Mouse (Mus musculus) testis, adult 2 months (tissue): ENCODE data around the gene Adcyap1r1. TPM values are rescaled to one million over a fixed set of nuclear protein-coding genes. Genes with fewer than 3 reads are reported as not detected.

Experiments
- H3K27ac ChIP-seq: fragments of 200-500 bp; 2 replicates; pipeline ENCODE4 v1.5.1; 2012; ENCODE audit warnings: low read depth, low read length; ENCODE audit not compliant: control insufficient read depth, insufficient read depth
- H3K27me3 ChIP-seq: fragments of 200-500 bp; 2 replicates; pipeline ENCODE4 v1.6.1; 2012; ENCODE audit warnings: mild to moderate bottlenecking, low read length, moderate library complexity; ENCODE audit not compliant: control insufficient read depth, insufficient read depth
- H3K36me3 ChIP-seq: fragments of 200-500 bp; 2 replicates; pipeline ENCODE4 v1.6.1; 2012; ENCODE audit warnings: mild to moderate bottlenecking, low read length; ENCODE audit not compliant: control insufficient read depth, insufficient read depth
- H3K4me1 ChIP-seq: fragments of 200-500 bp; 2 replicates; pipeline ENCODE4 v1.6.1; 2012; ENCODE audit warnings: low read length; ENCODE audit not compliant: control insufficient read depth, insufficient read depth
- H3K4me3 ChIP-seq: fragments of 200-500 bp; 2 replicates; pipeline ENCODE4 v1.5.1; 2012; ENCODE audit warnings: low read depth, mild to moderate bottlenecking, low read length, moderate library complexity, mixed read lengths; ENCODE audit not compliant: control insufficient read depth
- CTCF ChIP-seq: fragments of 200-500 bp; IDR thresholded peaks from 2 replicates; pipeline ENCODE4 v1.5.1; 2012; ENCODE audit warnings: low read depth, mild to moderate bottlenecking, inconsistent platforms, low read length, moderate library complexity; ENCODE audit not compliant: control insufficient read depth, insufficient read depth, insufficient replicate concordance
- POLR2A ChIP-seq: fragments of 200-500 bp; IDR thresholded peaks from 2 replicates; pipeline ENCODE4 v1.6.1; 2012; ENCODE audit warnings: low read depth, mild to moderate bottlenecking, inconsistent platforms, low read length, moderate library complexity; ENCODE audit not compliant: control insufficient read depth
- polyA plus RNA-seq: library from polyadenylated mRNA; depleted of rRNA; stranded (reverse); fragments of >200 nt; gene quantifications from 2 replicates; pipeline ENCODE4 v1.2.3, GENCODE M21; 2012

Adcyap1r1 gene
- polyA plus RNA-seq, 1 experiment, result 0.64 TPM

GRCm38 (mm10) chr6:55462394-55462793 is 10.6 kb downstream of the Adcyap1r1 start:
- no peaks in the 10 kb centered on the region for H3K4me1 ChIP-seq
- no peak overlapping the region for H3K27ac ChIP-seq
- no peaks in the 10 kb centered on the region for H3K27me3 ChIP-seq
- no peak for TF ChIP-seq POLR2A
- no peak for TF ChIP-seq CTCF
- H3K36me3 ChIP-seq, result no peaks in the 10 kb centered on the region
- no peak overlapping the region for H3K4me3 ChIP-seq

- Histone ChIP-seq H3K4me1 (no peaks in the 10 kb centered on the region), H3K4me3 (no peak overlapping the region), H3K36me3 (no peaks in the 10 kb centered on the region), H3K27me3 (no peaks in the 10 kb centered on the region), H3K27ac (no peak overlapping the region)
- TF ChIP-seq CTCF, result no peak
- no peak for TF ChIP-seq POLR2A
These were observed 12.2 kb downstream of the Adcyap1r1 start for GRCm38 (mm10) chr6:55463966-55464365.

GRCm38 (mm10) chr6:55465311-55465710 is 13.5 kb downstream of the Adcyap1r1 start:
- Histone ChIP-seq H3K4me3 (no peak overlapping the region), H3K27me3 (no peaks in the 10 kb centered on the region), H3K36me3 (no peaks in the 10 kb centered on the region), H3K4me1 (no peaks in the 10 kb centered on the region), H3K27ac (no peak overlapping the region)
- TF ChIP-seq POLR2A (no peak), CTCF (no peak)

- TF ChIP-seq CTCF (no peak), POLR2A (no peak)
- H3K36me3 ChIP-seq, result no peaks in the 10 kb centered on the region
These were observed 14.6 kb downstream of the Adcyap1r1 start for GRCm38 (mm10) chr6:55466301-55466761.

GRCm38 (mm10) chr6:55470691-55471090 is 18.9 kb downstream of the Adcyap1r1 start:
- no peak for TF ChIP-seq POLR2A
- TF ChIP-seq CTCF, result no peak
- Histone ChIP-seq H3K4me1 (0 out of 2 replicates have a peak, but pooled peaks cover 2% of the 10 kb centered on the region), H3K4me3 (no peak overlapping the region), H3K27ac (no peak overlapping the region), H3K27me3 (no peaks in the 10 kb centered on the region), H3K36me3 (no peaks in the 10 kb centered on the region)

More at GRCm38 (mm10) chr6:55466301-55466761, 14.6 kb downstream of the Adcyap1r1 start:
- no peak overlapping the region for H3K27ac ChIP-seq
- no peak overlapping the region for H3K4me3 ChIP-seq
- H3K4me1 ChIP-seq, result 0 out of 2 replicates have a peak, but pooled peaks cover 2% of the 10 kb centered on the region
- H3K27me3 ChIP-seq, result no peaks in the 10 kb centered on the region

- TF ChIP-seq CTCF (no peak), POLR2A (no peak)
- no peaks in the 10 kb centered on the region for H3K36me3 ChIP-seq
- 0 out of 2 replicates have a peak, but pooled peaks cover 2% of the 10 kb centered on the region for H3K4me1 ChIP-seq
- no peak overlapping the region for H3K4me3 ChIP-seq
- no peaks in the 10 kb centered on the region for H3K27me3 ChIP-seq
- H3K27ac ChIP-seq, result no peak overlapping the region
These were observed 20.6 kb downstream of the Adcyap1r1 start for GRCm38 (mm10) chr6:55472381-55472780.

GRCm38 (mm10) chr6:55480988-55481387 is 29.2 kb downstream of the Adcyap1r1 start:
- H3K27ac ChIP-seq, result no peak overlapping the region
- H3K4me3 ChIP-seq, result no peak overlapping the region
- no peaks in the 10 kb centered on the region for H3K4me1 ChIP-seq
- TF ChIP-seq POLR2A (no peak), CTCF (no peak)
- H3K27me3 ChIP-seq, result no peaks in the 10 kb centered on the region
- H3K36me3 ChIP-seq, result no peaks in the 10 kb centered on the region

- TF ChIP-seq POLR2A (no peak), CTCF (no peak)
- H3K4me3 ChIP-seq, result no peak overlapping the region
- H3K27me3 ChIP-seq, result no peaks in the 10 kb centered on the region
- no peaks in the 10 kb centered on the region for H3K4me1 ChIP-seq
- no peak overlapping the region for H3K27ac ChIP-seq
- no peaks in the 10 kb centered on the region for H3K36me3 ChIP-seq
These were observed 30.7 kb downstream of the Adcyap1r1 start for GRCm38 (mm10) chr6:55482471-55482870.
